Mouse (Mus musculus) MEL (cell line): Measurements from ENCODE around the gene Gm10401.

Source experiments
- MEF2A ChIP-seq: IDR thresholded peaks from 2 replicates; pipeline ENCODE4 v1.6.1; 2014; ENCODE audit warnings: low read depth, mild to moderate bottlenecking, inconsistent platforms, low read length, improper control_type of control experiment; ENCODE audit not compliant: poor library complexity, insufficient replicate concordance, severe bottlenecking; ENCODE audit errors: extremely low read depth
- TAL1 ChIP-seq: IDR thresholded peaks from 2 replicates; pipeline ENCODE4 v1.6.1; 2012; ENCODE audit warnings: mild to moderate bottlenecking, inconsistent platforms, low read length, moderate library complexity, mixed read lengths
- TBP ChIP-seq: IDR thresholded peaks from 2 replicates; pipeline ENCODE4 v1.8.0; 2011; ENCODE audit warnings: low read depth, low read length, improper control_type of control experiment
- TCF12 ChIP-seq: IDR thresholded peaks from 2 replicates; pipeline ENCODE4 v1.6.1; 2014; ENCODE audit warnings: low read depth, mild to moderate bottlenecking, inconsistent platforms, low read length, improper control_type of control experiment, moderate library complexity

- TF ChIP-seq TAL1 = no peak
- TF ChIP-seq TBP = no peak
- no peak for TF ChIP-seq TCF12
- no peak for TF ChIP-seq MEF2A
Measured at GRCm38 (mm10) chr5:115120978-115121377, 22.9 kb upstream of the Gm10401 start.
